Mouse (Mus musculus): ENCODE results near the gene Atp5h.

DNA sequence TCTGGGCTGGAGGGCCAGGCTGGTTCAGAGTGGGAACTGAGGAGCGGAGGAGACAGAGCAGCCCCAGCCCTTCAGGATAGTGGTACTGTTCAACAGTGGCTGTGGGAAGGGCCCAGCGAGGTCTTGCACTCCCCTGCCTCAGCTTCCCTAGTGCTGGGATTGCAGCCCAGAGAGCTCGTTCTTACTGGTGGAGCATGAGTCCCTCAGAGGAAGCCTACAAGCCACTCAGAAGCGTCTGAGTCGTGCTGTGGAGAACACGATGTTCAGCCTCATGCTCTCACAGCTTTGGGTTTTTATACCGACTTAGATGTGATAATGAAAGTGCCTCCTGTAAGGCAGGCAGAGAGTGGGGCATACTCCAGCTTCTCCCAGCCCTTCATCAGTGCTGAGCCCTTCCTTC is 4.9 kb upstream of the Atp5h start:
- TF ChIP-seq TAL1 (IDR thresholded peaks at IDR 0.05; ENCODE audit: low read length) = no peak
- TF ChIP-seq GATA1 (IDR thresholded peaks at IDR 0.05; ENCODE audit: low read length) = no peak

Data from erythroblast, embryonic 14.5 days (primary cell).